Mouse (Mus musculus): ENCODE data around the gene Usp10.

Usp10 gene

DNA sequence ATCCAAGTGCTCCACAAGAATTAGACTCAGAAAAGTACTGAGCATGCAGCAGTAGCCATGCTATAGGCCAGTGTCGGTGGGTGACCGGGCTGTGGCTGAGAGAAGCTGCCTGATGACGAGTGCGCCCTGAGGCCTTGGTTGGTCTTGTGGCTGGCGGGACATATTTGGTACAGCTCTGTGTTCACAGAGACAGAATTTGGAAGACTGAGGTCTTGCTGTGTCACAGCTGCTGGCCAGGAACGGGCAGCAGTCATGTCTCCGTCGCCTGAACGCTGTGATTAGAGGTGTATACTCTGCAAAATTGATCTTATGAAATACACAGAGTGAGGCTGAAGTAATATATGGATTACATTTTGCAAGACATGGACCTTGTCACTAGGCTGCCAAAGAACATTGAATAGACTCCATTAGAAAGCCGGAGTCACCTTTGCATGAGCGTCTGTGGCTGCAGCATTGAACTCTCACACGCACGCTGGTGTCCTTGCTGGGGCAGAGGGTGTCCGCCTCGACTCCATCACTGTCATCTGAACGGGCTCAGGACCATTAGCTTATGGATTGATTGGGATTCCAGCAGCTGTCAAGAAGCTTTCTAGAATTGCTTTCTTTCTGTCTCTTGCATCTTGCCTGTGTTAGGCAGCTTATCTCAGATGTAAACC is 6.2 kb downstream of the Usp10 start:
- no peak for DNase-seq

DNA sequence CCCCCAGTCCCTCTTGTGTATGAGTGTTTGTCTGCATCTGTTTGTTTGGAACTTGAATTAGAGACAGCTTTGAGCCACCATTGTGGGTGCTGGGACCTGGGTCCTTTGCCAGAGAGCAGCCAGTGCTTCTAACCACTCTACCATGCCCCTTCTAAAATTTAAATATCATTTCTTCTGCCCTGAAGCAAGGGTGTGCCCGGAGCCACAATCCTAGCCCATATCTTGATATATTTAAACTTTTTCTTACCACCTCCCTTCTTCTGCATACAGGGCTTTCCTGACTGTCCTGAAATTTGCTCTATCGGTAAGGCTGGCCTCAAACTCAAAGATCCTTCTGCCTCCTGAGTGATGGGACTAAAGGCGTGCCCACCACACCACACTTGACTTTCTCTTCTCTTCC is 7.3 kb downstream of the Usp10 start:
- no peak for DNase-seq

DNA sequence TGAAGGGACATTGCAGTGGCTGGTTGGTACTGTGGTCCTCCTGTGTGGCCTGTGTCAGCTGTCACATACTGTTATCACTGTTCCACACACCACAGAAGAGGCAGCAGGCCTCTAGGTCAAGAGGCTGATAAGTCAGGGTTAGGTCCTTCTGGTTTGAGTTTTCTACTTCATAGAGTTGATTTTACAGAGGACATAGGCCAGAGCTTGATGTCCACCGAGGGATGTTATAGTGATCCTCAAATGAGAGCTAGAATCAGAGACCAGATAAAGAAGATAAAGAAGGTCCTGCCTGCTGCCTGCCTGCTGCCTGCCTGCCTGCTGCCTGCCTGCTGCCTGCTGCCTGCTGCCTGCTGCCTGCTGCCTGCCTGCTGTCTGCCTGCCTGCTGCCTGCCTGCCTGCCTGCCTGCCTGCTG is 8.0 kb downstream of the Usp10 start:
- no peak for DNase-seq

DNA sequence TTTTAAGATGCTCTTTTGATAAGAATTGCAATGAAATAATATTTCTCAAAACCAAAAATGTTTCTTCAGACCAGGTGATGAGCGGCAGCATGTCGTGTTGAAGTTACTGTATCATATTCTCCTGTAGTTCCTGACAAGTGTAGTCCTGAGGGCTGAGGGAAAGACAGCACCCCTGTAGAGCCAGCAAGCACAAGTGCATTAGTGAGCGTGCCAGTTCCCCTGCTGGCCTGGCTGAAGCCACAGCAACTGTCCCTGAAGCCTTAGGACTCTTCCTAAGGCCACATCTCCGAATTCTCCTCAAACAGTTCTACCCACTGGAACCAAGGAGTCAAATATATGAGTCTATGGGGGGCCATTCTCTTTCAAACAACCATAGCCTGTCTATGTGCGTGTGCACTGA is 13.1 kb downstream of the Usp10 start:
- no peak for DNase-seq

DNA sequence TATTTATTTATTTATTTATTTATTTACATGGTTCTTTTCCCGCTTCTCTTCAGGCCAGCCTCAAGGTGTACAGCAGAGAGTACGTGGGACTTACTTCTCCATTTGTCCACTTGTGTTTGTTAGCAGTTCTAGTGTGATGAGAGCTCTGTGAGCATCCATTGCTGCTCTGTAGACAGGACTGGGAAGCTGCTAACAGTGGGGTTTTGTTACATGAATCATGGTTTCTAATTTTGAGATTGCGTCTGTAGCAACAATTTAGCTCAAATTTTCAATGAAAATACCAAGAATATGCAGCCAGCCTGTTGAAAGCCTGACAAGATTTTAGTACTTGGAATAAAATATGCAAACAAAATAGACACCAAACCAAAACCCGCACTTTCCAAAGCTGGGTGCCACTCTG is 15.3 kb downstream of the Usp10 start:
- no peak for DNase-seq

DNA sequence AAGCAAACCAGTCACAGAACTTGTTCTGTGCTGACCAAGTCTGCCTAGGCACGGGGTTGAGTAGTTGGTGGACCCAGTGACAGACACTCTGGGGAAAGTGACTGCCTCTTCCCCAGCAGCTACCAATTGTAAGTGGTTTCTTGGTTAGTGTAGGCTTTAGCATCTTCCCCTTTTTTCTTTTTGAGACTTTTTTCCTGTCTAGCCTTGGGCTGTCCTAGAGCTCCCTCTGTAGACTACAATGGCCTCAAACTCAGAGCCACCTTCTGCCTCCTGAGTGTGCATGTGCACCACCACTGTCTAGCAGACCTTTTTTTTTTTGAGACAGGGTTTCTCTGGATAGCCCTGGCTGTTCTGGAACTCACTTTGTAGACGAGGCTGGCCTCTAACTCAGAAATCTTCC is 16.3 kb downstream of the Usp10 start:
- DNase-seq, result no peak

DNA sequence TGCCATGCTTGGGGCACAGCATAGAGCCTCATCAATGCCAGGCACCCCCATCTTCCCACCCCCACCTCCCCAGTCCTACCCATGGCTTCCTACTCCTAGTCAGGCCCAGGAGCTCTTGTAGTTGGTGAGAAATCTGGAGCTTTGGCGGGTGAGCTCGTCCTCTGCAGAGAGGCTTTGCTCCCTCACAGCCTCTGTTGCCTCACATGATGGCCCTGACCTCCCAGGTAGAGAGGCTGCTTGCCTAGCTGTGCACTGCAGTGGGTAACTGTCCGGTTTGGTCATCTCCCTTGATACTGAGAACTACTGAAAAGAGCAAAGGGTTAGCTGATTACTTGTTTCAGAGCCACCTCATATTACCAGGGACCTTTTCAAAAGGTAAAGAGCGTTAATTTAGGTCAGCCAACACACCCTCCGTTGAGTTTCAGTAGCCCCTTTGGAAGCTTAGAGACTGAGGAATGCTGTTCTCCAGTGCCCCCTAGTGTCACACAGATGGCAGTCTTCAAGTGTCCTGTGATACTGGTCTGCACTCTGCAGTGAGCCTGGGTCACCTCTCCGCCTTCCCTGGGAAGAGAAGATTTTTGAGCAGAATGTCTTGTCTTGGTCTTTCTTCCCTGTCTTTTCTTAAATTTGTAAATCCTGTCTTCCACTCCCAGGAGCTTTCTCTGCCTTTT is 17.4 kb downstream of the Usp10 start:
- no peak for DNase-seq

DNA sequence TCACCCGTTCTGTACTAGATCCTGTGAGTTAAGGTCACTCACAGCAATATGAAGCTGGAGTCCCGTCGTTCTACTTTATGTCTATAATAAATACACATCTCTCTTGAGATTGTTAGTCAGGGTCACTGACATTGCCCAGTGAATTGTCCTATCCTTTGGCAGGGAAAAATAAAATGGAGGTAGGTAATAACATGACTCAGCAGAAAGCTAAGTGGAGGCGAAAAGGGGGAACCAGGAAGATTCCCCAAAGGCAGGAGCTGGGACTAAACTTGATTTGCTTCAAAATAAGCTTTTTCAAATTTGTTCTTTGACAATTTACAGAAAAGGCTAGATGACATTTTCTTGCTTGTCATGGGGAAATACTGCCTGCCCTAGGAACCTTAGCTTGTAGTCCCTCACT is 21.2 kb downstream of the Usp10 start:
- no peak for DNase-seq

DNA sequence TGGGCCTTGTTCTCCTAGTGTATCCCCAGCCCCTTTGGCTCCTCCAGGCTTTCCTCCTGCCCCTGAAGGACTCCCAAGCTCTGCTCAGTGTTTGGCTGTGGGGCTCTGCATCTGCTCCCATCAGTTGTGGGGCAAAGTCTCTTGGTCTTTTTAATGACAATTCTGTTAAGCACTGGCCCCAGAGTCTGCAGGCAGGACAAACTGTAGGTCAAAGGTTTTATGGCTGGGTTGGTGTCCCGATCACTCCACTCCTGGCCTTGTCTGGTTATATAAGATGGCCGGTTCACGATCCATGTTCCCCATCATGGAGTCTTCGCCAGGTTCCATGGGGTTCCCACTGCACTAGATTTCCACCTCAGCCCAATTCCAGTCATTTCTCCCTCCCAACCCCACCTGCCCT is 23.5 kb downstream of the Usp10 start:
- DNase-seq, result no peak

DNA sequence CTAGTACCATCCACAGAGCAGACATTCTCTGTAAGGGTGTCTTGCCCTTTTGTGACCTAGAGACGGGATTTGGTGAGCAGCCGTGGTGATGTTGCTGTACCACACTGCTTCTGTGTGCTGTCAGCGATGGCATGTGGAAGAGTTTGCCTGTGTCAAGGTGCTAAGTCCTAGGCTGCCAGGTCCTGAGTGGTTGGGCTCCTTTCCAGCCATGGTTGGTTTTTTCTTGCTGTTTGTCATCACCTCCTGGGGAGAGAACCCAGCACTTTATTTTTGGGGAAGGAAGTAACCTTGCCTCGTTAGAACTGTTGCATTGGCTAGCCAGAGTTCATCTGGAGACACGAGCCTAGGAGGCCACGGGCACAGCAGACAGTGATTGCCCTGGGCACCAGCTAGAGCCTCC is 25.4 kb downstream of the Usp10 start:
- no peak for DNase-seq

DNA sequence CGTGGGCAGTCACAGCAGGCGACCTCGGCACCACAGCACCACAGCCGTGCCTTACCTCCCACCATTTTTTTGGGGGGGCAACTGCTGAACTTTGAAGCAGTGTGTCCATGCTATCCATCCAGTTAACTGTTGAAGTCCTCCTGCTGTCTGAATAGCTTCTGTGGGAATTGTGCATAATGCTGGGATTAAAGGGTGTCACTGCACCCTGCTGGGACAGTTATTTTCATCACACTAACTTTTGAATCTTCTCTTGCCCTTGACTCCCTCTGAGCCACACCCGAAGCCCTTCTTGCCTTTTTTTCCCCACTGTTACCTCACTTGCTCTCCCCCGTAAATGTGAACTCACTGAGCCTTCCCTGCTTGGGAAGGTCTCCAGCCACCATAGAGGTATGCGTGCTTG is 28.3 kb downstream of the Usp10 start:
- no peak for DNase-seq

DNA sequence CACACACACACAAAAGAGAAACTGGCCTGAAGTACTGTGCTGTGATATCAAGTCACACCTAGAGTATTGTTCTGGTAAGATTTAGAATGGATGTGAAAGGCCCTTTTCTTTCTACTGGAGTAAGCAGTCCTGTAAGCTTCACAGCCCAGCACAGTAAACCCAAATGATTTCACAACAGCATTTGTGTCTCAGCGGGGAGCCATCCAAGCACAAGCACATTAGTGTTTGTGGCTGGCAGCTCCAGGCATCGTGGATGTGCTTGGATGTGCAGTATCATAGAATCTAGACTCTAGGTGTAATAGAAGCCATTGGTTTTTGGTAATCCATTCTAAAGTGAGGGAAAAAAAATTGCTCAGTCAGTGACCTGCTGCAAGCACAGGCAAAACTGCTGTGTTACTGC is 29.2 kb downstream of the Usp10 start:
- DNase-seq, result no peak

DNA sequence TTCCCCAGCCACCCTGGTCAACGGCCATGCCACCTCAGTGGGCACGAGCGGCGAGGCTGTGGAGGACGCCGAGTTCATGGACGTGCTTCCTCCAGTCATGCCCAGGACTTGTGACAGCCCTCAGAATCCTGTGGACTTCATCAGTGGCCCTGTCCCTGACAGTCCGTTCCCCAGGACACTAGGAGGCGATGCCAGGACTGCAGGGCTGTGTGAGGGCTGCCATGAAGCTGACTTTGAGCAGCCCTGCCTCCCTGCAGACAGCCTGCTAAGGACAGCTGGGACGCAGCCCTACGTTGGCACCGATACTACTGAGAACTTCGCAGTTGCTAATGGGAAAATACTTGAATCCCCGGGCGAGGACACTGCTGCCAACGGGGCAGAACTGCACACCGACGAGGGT is 31.3 kb downstream of the Usp10 start:
- DNase-seq, result no peak

DNA sequence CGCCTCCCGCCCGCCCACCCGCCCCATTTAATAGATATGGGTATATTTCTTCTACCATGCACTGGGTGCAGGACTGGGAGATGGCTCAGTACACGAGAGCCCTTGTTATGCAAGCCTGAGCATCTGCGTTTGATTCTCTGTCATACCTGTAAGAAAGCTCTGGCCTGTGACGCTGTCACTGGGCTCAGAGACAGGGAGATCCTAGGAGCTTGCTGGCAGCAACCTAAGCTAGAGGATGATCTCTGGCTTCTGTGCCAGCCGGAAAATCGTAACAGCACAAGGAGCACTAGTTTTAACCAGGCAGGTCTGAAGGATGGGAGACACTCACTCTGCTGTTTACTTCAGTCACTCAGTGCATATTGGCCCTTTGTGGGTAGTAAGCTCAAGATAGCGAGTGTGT is 33.5 kb downstream of the Usp10 start:
- DNase-seq, result no peak

DNA sequence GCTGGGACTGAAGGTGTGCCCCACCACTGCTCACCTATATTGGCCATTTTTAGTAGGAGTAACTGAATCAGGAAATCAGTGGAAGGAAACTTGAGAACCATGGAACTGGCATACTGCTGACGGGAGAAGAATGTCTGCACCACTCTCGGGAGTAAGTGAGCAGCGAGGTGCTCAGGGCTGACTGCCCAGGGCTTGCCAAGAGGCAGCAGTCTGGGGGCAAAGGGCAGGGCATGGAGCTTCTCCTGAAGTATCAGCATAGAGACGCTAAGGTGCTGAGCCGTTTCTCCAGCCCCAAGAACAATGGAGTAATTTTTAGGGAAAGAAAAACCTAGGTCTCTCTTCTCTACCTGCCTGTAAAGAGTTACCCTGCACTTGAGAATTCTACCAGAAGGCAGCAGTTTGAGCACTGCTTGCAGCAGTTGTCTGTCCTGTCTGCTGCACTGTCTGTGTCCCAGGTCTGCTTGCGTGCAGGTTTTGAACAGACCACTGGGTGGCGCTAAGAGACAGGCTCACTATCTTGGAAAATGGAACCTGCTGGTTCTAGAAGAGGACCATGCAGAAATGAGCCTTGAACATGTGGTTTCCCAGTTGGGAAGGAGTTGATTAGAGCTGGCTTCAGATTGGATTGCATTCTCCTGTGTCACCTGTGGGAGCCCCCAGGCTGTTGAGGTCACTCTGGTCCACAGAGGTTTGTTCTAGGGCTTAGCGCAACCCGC is 34.1 kb downstream of the Usp10 start:
- DNase-seq, result peak; percentile 72

DNA sequence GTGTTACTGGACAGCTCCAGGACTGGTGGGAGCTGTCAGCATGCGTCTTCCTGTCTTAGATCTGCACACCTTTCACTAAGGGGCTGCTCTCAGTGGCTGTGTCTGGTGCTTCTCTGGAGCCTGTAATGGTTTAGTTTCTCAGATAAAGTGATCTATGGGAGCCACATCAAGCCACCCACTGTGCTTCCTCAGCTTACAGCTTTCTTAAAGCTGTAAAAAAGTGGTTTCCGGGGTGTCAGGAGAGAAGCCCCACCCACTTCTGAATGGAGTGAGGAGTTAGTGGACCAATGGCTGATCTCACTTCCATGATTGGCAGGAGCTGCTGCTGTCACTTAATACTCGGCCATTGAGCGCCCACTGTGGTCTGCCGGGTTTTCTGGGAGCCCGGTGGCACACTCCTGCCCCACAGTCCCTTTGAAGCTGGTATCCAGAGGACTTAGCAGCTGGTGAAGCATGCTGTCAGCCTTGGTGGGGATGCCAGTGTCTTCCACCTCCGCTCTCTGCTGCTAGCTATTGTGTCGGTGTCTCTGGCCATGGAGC is 36.2 kb downstream of the Usp10 start:
- no peak for DNase-seq

DNA sequence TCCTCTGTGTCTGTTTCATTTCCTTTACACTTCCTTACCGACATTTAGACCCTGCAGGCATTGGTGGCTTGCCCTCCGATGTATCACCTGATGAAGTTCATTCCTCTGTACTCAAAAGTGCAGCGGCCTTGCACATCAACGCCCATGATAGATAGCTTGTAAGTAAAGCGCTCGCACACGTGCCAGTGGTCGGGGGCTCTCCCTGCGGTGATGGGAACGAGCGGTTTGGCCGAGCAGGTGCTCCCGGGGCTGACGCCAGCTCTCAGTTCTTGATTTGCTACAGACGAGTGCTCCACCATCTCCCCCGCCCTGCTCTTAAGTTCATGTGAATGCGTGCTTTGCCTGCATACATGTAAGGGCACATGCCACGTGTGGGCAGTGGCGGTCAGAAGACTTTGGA is 37.5 kb downstream of the Usp10 start:
- DNase-seq, result no peak

DNA sequence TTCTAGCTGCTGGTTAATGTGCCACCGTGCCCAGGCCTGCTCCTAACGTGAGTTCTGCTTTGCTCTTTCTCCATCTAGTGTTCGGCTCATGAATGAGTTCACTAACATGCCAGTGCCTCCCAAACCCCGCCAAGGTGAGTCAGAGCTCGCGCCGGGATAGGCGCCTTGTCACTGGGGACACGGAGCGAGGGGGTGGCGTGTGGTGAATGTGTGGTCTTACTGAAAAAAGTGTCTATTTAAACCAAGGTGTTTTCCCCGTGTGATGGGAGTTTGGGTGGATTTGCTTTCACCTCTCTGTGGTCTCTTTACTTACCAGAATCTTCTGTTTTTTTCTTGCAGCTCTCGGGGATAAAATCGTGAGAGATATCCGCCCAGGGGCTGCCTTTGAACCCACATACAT is 38.2 kb downstream of the Usp10 start:
- DNase-seq, result peak; percentile 40

DNA sequence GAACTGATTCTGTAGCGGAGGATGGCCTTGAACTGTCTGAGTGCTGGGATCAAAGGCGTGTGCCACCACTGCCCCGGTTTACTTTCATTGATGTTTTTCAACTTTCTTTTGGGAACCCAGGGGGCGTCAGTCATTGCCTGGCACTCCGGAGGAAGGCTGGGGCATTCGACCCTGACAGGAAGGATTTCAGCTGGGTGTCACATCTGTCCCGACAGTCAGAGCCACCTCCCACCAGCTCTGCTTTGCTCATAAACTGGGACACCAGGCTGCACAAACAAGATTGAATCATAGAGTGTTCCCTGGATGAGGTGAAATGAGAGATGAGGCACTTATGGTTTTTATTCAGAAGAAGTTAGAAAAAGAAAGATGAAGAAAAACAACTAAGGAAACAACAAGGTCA is 42.1 kb downstream of the Usp10 start:
- DNase-seq, result no peak

DNA sequence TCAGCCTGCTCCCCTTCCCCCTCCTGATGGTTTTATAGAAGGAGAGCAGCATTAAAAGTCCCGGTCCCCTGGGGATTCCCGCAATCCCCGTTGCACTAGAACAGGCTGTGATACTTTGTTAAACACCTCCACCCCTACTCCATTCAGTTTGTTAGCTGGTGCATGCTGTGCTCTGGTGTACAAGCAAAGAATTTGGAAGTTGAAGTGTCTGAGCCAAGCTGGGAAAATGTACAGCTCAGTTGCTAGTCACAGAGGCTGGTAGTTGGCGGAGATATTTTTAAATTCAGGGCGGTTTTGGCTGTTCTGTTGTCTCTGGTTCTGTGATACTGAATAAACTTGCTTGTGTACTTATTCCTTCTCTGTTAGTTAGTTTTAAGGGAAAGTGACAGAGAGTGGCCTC is 42.6 kb downstream of the Usp10 start:
- DNase-seq, result no peak

DNA sequence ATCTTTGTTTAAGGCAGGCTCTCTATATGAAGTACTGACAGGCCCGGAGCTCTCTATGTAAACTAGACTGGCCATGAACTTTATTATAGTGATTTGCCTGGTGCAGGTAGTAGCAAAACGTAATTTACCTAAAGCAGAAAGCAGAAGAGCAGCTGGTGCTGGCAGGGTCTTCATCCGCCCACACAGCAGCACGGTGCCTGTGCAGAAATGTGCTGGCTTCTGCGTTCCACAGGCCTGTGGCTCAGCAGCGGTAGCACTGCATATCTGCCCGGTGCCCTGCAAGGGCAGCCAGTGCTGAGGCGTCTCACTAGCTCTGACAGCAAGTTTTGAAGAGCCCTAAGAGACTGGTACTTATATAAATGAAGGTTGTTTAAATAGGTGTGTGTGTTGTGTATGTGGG is 45.2 kb downstream of the Usp10 start:
- DNase-seq, result no peak

DNA sequence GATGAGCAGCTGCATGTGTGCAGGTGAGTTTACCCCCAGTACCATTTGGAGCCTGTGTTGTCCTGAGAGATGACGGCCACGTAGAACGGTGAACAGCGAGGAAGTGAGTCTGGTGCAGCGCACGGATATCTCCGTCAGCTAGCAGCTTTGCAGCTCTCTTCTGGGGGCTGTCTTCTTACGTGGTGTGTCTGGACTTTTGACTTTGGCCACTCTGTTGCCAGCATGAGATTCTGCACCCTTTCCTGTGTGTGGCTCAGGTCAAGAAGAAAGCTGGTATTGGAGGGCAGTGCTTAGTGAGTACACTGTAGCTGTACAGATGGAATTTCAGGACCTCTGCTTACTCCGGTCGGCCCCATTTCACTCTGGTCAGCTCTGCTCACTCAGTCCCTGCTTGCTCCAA is 47.9 kb downstream of the Usp10 start:
- no peak for DNase-seq

DNA sequence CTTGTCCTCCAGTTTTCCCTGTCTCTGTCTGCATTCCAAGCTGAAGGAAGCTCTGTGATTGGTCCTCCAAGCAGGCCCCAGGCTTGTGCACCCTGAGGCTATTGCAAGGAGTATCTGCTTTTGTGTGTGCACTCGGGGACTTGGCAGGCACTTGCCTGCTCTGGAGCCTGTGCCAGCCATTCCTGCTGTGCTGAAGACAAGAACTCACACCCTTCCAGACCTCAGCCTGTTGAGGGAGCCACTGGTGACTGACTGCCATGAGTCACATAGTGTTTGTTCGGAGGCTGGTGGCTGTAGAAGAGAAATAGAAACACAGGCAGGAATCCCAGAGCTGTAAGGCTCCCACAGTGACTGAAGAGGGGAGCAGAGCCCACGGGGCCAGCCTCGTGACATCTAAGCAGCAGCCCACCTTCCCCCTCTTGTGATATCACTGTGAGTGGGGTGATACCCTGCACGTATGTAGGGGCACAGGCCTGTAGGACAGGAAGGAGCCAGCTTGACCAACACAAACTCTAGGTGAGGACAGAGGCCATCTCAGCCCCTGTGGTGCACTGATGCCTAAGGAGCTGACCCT is 50.5 kb downstream of the Usp10 start:
- DNase-seq, result peak; percentile 35

DNA sequence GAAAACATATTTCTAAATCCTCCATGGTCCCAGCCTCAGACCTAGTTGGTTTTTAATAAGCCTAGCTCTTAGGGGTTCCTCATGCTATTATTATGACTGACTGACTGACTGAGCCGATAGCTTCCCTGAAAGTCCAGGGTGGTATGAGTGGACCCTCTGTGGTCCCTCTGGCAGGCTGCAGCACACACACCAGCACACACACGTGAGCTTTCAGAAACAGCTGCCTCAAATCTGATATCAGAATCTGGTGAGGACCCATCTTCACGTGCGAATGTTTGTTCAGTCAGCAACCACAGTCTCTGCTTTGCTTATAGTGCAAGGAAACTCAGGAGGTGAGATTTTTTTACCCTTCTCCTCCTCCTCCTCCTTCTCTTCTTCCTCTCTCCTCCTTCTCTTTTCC is 54.7 kb downstream of the Usp10 start:
- no peak for DNase-seq
